Mouse (Mus musculus): Measurements from ENCODE around the gene Snapc2. TPM values are rescaled to one million over a fixed set of nuclear protein-coding genes. Genes with fewer than 3 reads are reported as not detected.

The Snapc2 gene
- polyA plus RNA-seq (2012): 5.1 and 6.0 TPM in 2 replicates

DNA sequence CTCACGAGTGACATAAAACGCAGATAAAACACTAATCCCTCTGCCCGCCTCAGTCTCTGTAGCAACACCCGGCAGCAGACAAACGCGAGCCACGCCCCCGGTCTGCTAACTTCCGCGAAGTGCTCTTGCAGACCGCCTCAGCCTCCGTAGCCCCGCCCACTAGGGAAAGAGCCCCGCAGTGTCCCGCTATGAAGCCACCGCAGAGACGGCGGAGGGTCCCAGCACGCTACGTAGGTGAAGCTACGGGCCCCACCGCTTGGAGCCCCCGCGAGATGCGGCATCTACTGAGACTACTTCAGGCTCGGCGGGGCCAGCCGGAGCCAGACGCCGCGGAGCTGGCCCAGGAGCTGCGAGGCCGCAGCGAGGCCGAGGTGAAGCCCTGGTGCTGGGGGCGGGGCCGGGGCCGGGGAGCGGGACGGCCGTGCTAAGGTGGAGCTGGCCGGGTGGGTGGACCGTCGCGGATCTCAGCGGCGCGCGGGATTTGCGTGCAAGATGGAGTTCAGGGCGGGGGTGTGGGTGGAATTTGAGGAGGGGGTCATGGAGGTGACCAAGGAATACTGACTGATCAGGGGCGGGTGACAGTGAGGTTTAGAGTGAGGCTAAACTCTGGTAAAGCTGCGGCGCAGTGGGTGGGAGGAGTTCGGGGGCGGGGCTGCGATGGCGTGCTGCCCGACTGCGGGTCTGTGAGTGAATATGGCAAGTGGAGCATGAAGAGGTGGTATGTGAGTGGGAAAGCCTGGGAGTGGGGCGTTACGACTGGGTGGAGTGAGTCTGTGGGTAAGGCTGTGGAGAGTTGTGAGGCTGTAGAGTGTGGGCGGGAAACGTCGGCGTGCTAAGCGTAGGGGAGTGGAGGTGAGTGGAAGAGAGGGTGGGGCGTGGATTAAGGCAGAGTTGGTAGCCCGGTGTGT, at the start of gene Snapc2:
Gene Snapc2, plus strand, starts transcription at position 147 of the 908 bp plus-strand sequence.
- H3K36me3 ChIP-seq (ENCODE audit: control insufficient read depth): peaks cover 45% of the 10 kb centered on the region
- H3K4me1 ChIP-seq (ENCODE audit: control insufficient read depth): peaks cover 51% of the 10 kb centered on the region
- H3K9me3 ChIP-seq (ENCODE audit: control insufficient read depth, low read length): no peaks in the 10 kb centered on the region
- peaks cover 4% of the 10 kb centered on the region; the same call in 1 of the 2 replicates for H3K27me3 ChIP-seq (ENCODE audit: control insufficient read depth)
- TF ChIP-seq TAL1 (IDR thresholded peaks at IDR 0.05; ENCODE audit: low read length): no peak
- no peak for TF ChIP-seq GATA1 (IDR thresholded peaks at IDR 0.05; ENCODE audit: low read length)
- H3K4me3 ChIP-seq (replicated peaks): peak within 1 kb of the TSS; percentile 67

DNA sequence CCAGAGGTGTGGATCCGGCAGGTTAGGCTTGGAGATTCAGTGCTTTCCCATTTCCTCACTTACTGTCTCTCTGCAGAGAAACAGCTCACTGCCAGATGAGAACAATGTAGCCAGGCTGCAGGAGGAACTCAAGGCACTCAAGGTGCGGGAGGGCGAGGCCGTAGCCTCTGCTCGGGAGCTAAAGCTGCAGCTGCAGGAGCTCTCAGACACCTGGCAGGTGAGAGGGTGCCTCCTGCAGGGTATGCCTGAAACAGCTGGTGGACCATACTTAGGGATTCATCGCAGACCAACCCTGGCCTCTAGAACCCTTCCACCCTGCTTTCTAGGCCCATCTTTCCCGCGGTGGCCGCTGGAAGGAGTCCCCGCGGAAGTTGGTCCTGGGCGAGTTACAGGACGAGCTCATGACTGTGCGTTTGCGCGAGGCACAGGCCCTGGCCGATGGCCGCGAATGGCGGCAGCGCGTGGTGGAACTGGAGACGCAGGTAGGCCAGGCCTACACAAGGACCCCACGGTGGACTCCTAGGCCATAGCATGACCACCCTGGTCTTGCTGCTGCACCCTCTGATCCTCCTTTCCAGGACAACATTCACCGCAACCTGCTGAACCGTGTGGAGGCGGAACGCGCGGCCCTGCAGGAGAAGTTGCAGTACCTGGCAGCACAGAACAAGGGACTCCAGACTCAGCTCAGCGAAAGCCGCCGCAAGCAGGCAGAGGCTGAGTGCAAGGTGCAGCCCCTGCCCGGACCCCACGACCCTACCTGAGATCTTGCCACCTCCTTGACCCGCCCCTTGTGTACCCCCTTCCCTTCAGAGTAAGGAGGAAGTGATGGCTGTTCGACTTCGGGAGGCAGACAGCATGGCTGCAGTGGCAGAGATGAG, 47.4 kb upstream of the Snapc2 start:
- TF ChIP-seq GATA1 (IDR thresholded peaks at IDR 0.05; ENCODE audit: low read length) (no peak), TAL1 (IDR thresholded peaks at IDR 0.05; ENCODE audit: low read length) (no peak)
- H3K36me3 ChIP-seq (ENCODE audit: control insufficient read depth): no peaks in the 10 kb centered on the region; the same call in 1 of the 2 replicates
- peak overlapping the region; percentile 37 for H3K4me3 ChIP-seq (replicated peaks)
- H3K27me3 ChIP-seq (ENCODE audit: control insufficient read depth): peaks cover 54% of the 10 kb centered on the region
- H3K4me1 ChIP-seq (ENCODE audit: control insufficient read depth): peaks cover 20% of the 10 kb centered on the region
- H3K9me3 ChIP-seq (ENCODE audit: control insufficient read depth, low read length): 0 out of 2 replicates have a peak, but pooled peaks cover 2% of the 10 kb centered on the region

DNA sequence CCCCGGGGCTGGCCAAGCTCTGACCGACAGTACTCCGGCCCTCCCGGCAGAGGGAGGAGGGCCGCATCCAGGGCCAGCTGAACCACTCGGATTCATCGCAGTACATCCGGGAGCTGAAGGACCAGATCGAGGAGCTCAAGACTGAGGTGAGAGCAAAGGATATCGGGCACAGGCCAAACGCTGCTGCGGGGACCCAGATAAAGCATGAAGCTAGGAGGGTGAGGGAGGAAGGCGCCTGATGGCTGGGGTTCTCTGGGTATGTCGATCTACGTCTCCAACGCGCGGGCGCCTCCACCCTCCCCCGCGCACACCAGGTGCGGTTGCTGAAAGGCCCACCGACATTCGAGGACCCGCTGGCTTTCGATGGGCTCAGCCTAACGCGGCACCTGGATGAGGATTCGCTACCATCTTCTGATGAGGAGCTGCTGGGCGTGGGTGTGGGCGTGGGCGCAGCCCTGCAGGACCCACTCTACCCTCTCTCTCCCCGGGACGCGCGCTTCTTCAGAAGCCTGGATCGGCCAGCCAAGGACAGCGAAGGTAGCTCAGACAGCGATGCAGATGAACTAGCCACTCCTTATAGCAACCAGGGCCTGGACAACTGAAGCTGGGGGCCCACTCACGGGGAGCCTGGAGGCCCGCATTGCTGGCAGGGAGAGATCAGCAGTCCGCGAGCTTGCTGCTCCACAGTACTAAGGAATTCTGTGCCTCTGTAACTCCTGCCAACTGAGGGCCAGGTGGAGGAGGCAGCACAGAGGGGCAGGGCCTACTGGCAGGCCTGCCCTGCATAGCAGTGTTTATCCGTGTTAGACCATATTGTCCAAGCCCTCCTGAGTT, 46.5 kb upstream of the Snapc2 start:
- H3K9me3 ChIP-seq (ENCODE audit: control insufficient read depth, low read length): 0 out of 2 replicates have a peak, but pooled peaks cover 2% of the 10 kb centered on the region
- H3K27me3 ChIP-seq (ENCODE audit: control insufficient read depth): peaks cover 62% of the 10 kb centered on the region
- peak overlapping the region; percentile 37 for H3K4me3 ChIP-seq (replicated peaks)
- peaks cover 20% of the 10 kb centered on the region for H3K4me1 ChIP-seq (ENCODE audit: control insufficient read depth)
- no peak for TF ChIP-seq GATA1 (IDR thresholded peaks at IDR 0.05; ENCODE audit: low read length)
- TF ChIP-seq TAL1 (IDR thresholded peaks at IDR 0.05; ENCODE audit: low read length): peak; percentile 27; the same call in 1 of the 3 replicates
- H3K36me3 ChIP-seq (ENCODE audit: control insufficient read depth): no peaks in the 10 kb centered on the region; the same call in 1 of the 2 replicates

DNA sequence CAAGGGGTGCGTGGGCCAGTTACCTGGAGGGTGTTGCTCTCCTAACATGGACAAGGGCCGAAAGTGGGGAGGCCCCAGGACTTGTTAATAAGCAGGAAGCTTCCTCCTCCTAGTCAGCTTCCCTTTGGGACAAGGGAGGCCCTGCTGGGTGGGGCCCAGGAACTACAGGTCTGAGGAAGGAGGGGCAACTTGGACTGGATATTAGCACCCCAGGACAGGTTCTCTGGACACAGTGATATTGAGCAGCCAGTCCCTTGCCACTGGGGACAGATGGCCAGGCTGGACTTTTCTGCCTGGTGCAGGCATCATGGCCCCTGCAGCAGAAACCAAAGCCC, 45.9 kb upstream of the Snapc2 start:
- no peak overlapping the region for H3K4me3 ChIP-seq (replicated peaks)
- no peak for TF ChIP-seq GATA1 (IDR thresholded peaks at IDR 0.05; ENCODE audit: low read length)
- no peak for TF ChIP-seq TAL1 (IDR thresholded peaks at IDR 0.05; ENCODE audit: low read length)
- no peaks in the 10 kb centered on the region; the same call in 1 of the 2 replicates for H3K36me3 ChIP-seq (ENCODE audit: control insufficient read depth)
- 0 out of 2 replicates have a peak, but pooled peaks cover 2% of the 10 kb centered on the region for H3K9me3 ChIP-seq (ENCODE audit: control insufficient read depth, low read length)
- H3K27me3 ChIP-seq (ENCODE audit: control insufficient read depth): peaks cover 65% of the 10 kb centered on the region
- peaks cover 20% of the 10 kb centered on the region for H3K4me1 ChIP-seq (ENCODE audit: control insufficient read depth)

DNA sequence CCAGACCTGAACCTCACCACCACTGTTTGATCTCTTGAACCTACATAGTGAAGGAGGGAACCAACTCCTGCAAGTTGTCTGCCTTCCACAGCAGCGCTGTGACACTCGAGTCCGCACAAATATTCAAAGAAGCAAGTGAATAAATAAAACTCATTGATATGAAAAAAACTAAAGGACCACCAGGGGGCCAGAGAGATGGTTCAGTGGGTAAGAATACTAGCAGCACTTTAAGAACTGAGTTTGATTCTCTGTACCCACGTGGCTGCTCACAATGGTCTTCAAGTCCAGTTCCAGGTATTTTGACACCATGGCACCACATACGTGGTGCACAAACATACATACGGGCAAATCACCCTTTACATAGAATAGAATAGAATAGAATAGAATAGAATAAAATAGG, 41.8 kb upstream of the Snapc2 start:
- Histone ChIP-seq H3K36me3 (ENCODE audit: control insufficient read depth) (no peaks in the 10 kb centered on the region; the same call in 1 of the 2 replicates), H3K4me3 (replicated peaks) (no peak overlapping the region), H3K4me1 (ENCODE audit: control insufficient read depth) (peaks cover 33% of the 10 kb centered on the region), H3K9me3 (ENCODE audit: control insufficient read depth, low read length) (peaks cover 4% of the 10 kb centered on the region; the same call in 1 of the 2 replicates), H3K27me3 (ENCODE audit: control insufficient read depth) (peaks cover 78% of the 10 kb centered on the region)
- TF ChIP-seq TAL1 (IDR thresholded peaks at IDR 0.05; ENCODE audit: low read length) (no peak), GATA1 (IDR thresholded peaks at IDR 0.05; ENCODE audit: low read length) (no peak)

DNA sequence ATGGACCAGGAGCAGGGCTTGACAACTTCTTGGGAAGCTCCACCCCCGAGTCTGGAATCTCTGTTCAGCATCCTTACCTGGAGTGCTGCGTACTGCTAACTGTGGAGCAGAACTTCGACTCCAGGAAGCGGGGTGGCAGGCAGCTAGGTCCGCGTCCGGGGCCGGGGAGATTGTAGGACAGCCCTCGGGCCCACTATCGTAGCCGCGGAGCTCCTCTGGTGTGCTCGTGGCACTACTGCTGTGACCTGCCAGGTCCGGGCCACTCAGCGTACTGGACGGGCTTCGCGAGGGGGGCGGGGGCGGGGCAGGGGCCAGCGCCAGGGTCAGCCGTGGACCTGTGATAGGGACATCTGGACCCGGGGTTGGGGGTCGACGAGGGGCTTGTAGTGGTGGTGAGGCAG, 40.1 kb upstream of the Snapc2 start:
- Histone ChIP-seq H3K27me3 (ENCODE audit: control insufficient read depth) (peaks cover 79% of the 10 kb centered on the region), H3K4me1 (ENCODE audit: control insufficient read depth) (peaks cover 22% of the 10 kb centered on the region), H3K9me3 (ENCODE audit: control insufficient read depth, low read length) (peaks cover 8% of the 10 kb centered on the region; the same call in 1 of the 2 replicates), H3K36me3 (ENCODE audit: control insufficient read depth) (no peaks in the 10 kb centered on the region; the same call in 1 of the 2 replicates), H3K4me3 (replicated peaks) (peak overlapping the region; percentile 44)
- TF ChIP-seq GATA1 (IDR thresholded peaks at IDR 0.05; ENCODE audit: low read length) (no peak), TAL1 (IDR thresholded peaks at IDR 0.05; ENCODE audit: low read length) (no peak)

DNA sequence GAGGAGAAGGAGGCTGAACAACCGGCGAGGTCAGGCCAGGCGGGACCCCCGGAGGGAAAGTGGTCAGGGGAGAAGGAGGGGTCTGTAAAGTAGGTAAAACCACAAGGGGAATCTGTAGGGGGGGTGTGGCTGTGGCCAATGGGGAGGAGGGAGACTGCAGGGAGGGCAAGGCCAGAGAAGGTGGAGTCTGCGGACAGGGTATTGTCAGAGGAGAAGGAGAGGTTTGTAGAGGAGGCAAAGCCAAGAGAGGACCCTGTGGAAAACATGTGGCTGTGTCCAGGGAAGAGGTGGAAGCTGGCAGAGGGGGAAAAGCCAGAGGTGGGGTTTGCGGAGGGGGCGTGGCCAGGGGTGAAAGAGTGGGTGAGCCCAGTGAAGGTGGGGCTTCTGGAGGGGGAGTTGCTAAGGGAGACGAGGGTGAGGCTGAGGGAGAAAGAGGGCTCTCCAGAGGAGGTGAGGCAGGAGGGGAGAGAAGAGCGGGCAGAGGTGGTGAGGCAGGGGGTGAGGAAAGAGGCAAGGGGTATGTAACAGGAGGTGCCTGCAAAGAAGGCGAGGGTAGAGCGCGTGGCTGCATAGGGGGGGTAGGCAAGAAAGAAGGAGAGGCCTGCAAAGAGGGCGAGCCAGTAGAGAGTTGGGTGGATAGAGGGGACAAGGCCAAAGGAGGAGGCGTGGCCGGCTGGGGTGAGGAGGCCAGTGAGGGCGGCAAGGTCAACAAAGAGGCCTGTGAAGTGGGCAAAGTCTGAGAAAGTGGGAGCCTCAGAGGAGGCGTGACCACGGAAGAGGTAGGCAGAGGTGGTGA, 39.5 kb upstream of the Snapc2 start:
- peaks cover 22% of the 10 kb centered on the region for H3K4me1 ChIP-seq (ENCODE audit: control insufficient read depth)
- peak overlapping the region; percentile 44 for H3K4me3 ChIP-seq (replicated peaks)
- H3K9me3 ChIP-seq (ENCODE audit: control insufficient read depth, low read length): peaks cover 8% of the 10 kb centered on the region; the same call in 1 of the 2 replicates
- TF ChIP-seq GATA1 (IDR thresholded peaks at IDR 0.05; ENCODE audit: low read length): no peak
- no peak for TF ChIP-seq TAL1 (IDR thresholded peaks at IDR 0.05; ENCODE audit: low read length)
- H3K27me3 ChIP-seq (ENCODE audit: control insufficient read depth): peaks cover 84% of the 10 kb centered on the region
- no peaks in the 10 kb centered on the region; the same call in 1 of the 2 replicates for H3K36me3 ChIP-seq (ENCODE audit: control insufficient read depth)

Data from erythroblast, embryonic 14.5 days (primary cell).